Mouse (Mus musculus) midbrain, embryonic 13.5 days (tissue): Measurements from ENCODE around the gene Tekt2. TPM values are rescaled to one million over a fixed set of nuclear protein-coding genes. Genes with fewer than 3 reads are reported as not detected.

Experiments used
- polyA plus RNA-seq: library from polyadenylated mRNA; unstranded; fragments of >200 nt; fragmentation: Nextera tagmentation; extraction: Ambion mirVana; gene quantifications from 2 replicates; pipeline ENCODE4 v1.2.1, GENCODE M21; 2015

The Tekt2 gene
- polyA plus RNA-seq, 1 experiment from 2014 or later: 6.9 TPM

Other genes with a start within 250 kb of the Tekt2 start
- 45.9 and 52.1 TPM in 2 replicates for gene Lsm10, start 229.1 kb downstream of the Tekt2 start, polyA plus RNA-seq
- 35.7 and 37.0 TPM in 2 replicates for gene Stk40, start 221.7 kb downstream of the Tekt2 start, polyA plus RNA-seq
- 10.3 and 12.9 TPM in 2 replicates for gene Eva1b, start 177.9 kb downstream of the Tekt2 start, polyA plus RNA-seq
- 0.55 and 1.0 TPM in 2 replicates for gene Sh3d21, start 162.2 kb downstream of the Tekt2 start, polyA plus RNA-seq
- 174 and 180 TPM in 2 replicates for gene Thrap3, start 122.9 kb downstream of the Tekt2 start, polyA plus RNA-seq
- 64.1 and 89.5 TPM in 2 replicates for gene Map7d1, start 69.3 kb downstream of the Tekt2 start, polyA plus RNA-seq
- gene Trappc3, start 63.4 kb downstream of the Tekt2 start, polyA plus RNA-seq: 149 and 154 TPM in 2 replicates
- gene Col8a2, start 38.9 kb downstream of the Tekt2 start, polyA plus RNA-seq: 1.0 and 1.5 TPM in 2 replicates
- gene Adprhl2, start 4.0 kb downstream of the Tekt2 start, polyA plus RNA-seq: 78.9 and 81.8 TPM in 2 replicates
- 17.7 and 18.4 TPM in 2 replicates for gene Ago3, start 103.9 kb upstream of the Tekt2 start, polyA plus RNA-seq
- 18.5 and 19.5 TPM in 2 replicates for gene Ago1, start 142.9 kb upstream of the Tekt2 start, polyA plus RNA-seq
- gene Ago4, start 207.8 kb upstream of the Tekt2 start, polyA plus RNA-seq: 10.2 and 10.4 TPM in 2 replicates
- gene Clspn, start 231.2 kb upstream of the Tekt2 start, polyA plus RNA-seq: 17.0 and 17.2 TPM in 2 replicates